Mouse (Mus musculus): ENCODE measurements at regions not wholly inside any gene's neighbourhood (a gene's known extent, or its start where the extent isn't known, plus 50 kb on each side); places are given as distances from the start of the nearest gene placed in this dataset.

DNA sequence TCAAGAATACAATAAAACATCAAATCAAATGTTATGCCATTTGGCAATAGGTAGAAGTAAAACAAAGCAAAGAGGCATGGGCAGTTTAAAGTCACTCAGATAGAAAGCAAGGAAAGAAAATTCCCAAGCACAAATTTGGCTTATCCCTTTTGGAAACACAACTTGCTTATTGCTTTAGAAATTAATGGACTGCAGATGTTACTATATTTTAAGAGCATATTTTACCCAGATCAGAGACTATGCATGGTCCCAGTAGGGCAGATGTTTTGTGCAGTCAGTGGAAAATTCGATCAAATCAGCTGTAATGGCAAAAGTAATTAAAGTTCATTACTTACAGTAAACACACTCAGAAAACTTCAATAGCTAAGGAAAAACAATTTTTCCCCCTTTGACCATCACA lies 245.9 kb downstream of the Rfpl4b start:
- Histone ChIP-seq H3K27me3 (ENCODE audit: control insufficient read depth, insufficient read depth, low read length) (no peaks in the 10 kb centered on the region), H3K4me1 (ENCODE audit: control insufficient read depth, insufficient read depth, low read length) (no peaks in the 10 kb centered on the region; the same call in 1 of the 2 replicates), H3K4me3 (replicated peaks; ENCODE audit: low read length) (no peak overlapping the region), H3K9ac (ENCODE audit: low read depth, low read length, severe bottlenecking) (no peak overlapping the region), H3K27ac (replicated peaks; ENCODE audit: low read depth, low read length) (no peak overlapping the region), H3K9me3 (ENCODE audit: control insufficient read depth, low read length) (no peaks in the 10 kb centered on the region), H3K36me3 (ENCODE audit: control insufficient read depth, insufficient read depth, low read length) (no peaks in the 10 kb centered on the region), H3K4me2 (replicated peaks; ENCODE audit: low read depth, low read length, severe bottlenecking) (no peak overlapping the region)
- 32% methylated on average over 1 of the region's 1 CpGs for WGBS
- no peak for TF ChIP-seq POLR2A (IDR thresholded peaks at IDR 0.05; ENCODE audit: borderline replicate concordance, extremely low read depth, insufficient read depth, insufficient read length)
- ATAC-seq (ENCODE audit: low FRiP score, low read depth) (0 out of 2 replicates have a peak, but pooled peaks have one; percentile 26), DNase-seq (ENCODE audit: low spot score) (peak; percentile 61)

- no peaks in the 10 kb centered on the region for H3K9me3 ChIP-seq (ENCODE audit: control insufficient read depth, low read length)
- H3K27me3 ChIP-seq (ENCODE audit: control insufficient read depth, insufficient read depth, low read length): no peaks in the 10 kb centered on the region
- peak; percentile 57; the same call in 1 of the 2 replicates for ATAC-seq (ENCODE audit: low FRiP score, low read depth)
- no peaks in the 10 kb centered on the region; the same call in 1 of the 2 replicates for H3K4me1 ChIP-seq (ENCODE audit: control insufficient read depth, insufficient read depth, low read length)
- no peak for TF ChIP-seq POLR2A (IDR thresholded peaks at IDR 0.05; ENCODE audit: borderline replicate concordance, extremely low read depth, insufficient read depth, insufficient read length)
- H3K9ac ChIP-seq (ENCODE audit: low read depth, low read length, severe bottlenecking): no peak overlapping the region
- H3K4me3 ChIP-seq (replicated peaks; ENCODE audit: low read length): no peak overlapping the region
- H3K4me2 ChIP-seq (replicated peaks; ENCODE audit: low read depth, low read length, severe bottlenecking): no peak overlapping the region
- H3K27ac ChIP-seq (replicated peaks; ENCODE audit: low read depth, low read length): no peak overlapping the region
- 57% methylated on average over 1 of the region's 1 CpGs for WGBS
- DNase-seq (ENCODE audit: low spot score): peak; percentile 86
- no peaks in the 10 kb centered on the region for H3K36me3 ChIP-seq (ENCODE audit: control insufficient read depth, insufficient read depth, low read length)
These were observed 247.9 kb downstream of the Rfpl4b start for GRCm38 (mm10) chr10:38573728-38574127.

GRCm38 (mm10) chr10:38573146-38573545 lies 248.4 kb downstream of the Rfpl4b start:
- Histone ChIP-seq H3K36me3 (ENCODE audit: control insufficient read depth, insufficient read depth, low read length) (no peaks in the 10 kb centered on the region), H3K9me3 (ENCODE audit: control insufficient read depth, low read length) (no peaks in the 10 kb centered on the region), H3K27me3 (ENCODE audit: control insufficient read depth, insufficient read depth, low read length) (no peaks in the 10 kb centered on the region), H3K4me2 (replicated peaks; ENCODE audit: low read depth, low read length, severe bottlenecking) (no peak overlapping the region), H3K4me1 (ENCODE audit: control insufficient read depth, insufficient read depth, low read length) (peaks cover 2% of the 10 kb centered on the region; the same call in 1 of the 2 replicates), H3K4me3 (replicated peaks; ENCODE audit: low read length) (no peak overlapping the region), H3K27ac (replicated peaks; ENCODE audit: low read depth, low read length) (no peak overlapping the region; the same call in 1 of the 2 replicates), H3K9ac (ENCODE audit: low read depth, low read length, severe bottlenecking) (no peak overlapping the region)
- no peak for TF ChIP-seq POLR2A (IDR thresholded peaks at IDR 0.05; ENCODE audit: borderline replicate concordance, extremely low read depth, insufficient read depth, insufficient read length)
- 61% methylated on average over 2 of the region's 2 CpGs for WGBS
- ATAC-seq (ENCODE audit: low FRiP score, low read depth) (no peak), DNase-seq (ENCODE audit: low spot score) (no peak)

DNA sequence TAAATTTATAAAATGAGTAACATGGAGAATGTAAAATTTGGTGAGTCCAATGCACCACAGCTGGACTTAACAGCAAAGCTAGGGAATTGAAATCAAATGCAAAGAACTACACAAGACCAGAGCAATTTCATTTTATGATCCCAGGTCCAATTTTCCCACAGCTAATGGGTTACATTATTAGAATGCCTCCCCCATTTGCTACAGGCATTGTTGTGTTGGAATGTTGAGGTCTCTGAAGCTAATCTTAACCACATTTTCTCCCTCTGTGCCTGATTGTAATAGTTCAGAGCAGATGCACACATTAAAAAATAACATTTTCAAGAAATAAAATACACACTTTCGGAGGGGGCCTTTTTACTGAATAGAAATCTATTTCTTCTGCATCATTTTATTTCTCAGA lies 254.3 kb downstream of the Rfpl4b start:
- DNase-seq (ENCODE audit: low spot score) (peak; percentile 71), ATAC-seq (ENCODE audit: low FRiP score, low read depth) (peak; percentile 68; the same call in 1 of the 2 replicates)

GRCm38 (mm10) chr10:38566361-38566760 lies 255.2 kb downstream of the Rfpl4b start:
- Histone ChIP-seq H3K9ac (ENCODE audit: low read depth, low read length, severe bottlenecking) (no peak overlapping the region), H3K27me3 (ENCODE audit: control insufficient read depth, insufficient read depth, low read length) (no peaks in the 10 kb centered on the region), H3K4me1 (ENCODE audit: control insufficient read depth, insufficient read depth, low read length) (peaks cover 4% of the 10 kb centered on the region; the same call in 1 of the 2 replicates), H3K4me3 (replicated peaks; ENCODE audit: low read length) (no peak overlapping the region), H3K27ac (replicated peaks; ENCODE audit: low read depth, low read length) (0 out of 2 replicates have a peak overlapping the region, but pooled peaks have one; percentile 39), H3K9me3 (ENCODE audit: control insufficient read depth, low read length) (no peaks in the 10 kb centered on the region), H3K4me2 (replicated peaks; ENCODE audit: low read depth, low read length, severe bottlenecking) (no peak overlapping the region), H3K36me3 (ENCODE audit: control insufficient read depth, insufficient read depth, low read length) (no peaks in the 10 kb centered on the region)
- ATAC-seq (ENCODE audit: low FRiP score, low read depth) (no peak; the same call in 1 of the 2 replicates), DNase-seq (ENCODE audit: low spot score) (peak; percentile 21)
- no peak for TF ChIP-seq POLR2A (IDR thresholded peaks at IDR 0.05; ENCODE audit: borderline replicate concordance, extremely low read depth, insufficient read depth, insufficient read length)
- WGBS: 8% methylated on average over 1 of the region's 1 CpGs

More for the DNA sequence above, 254.3 kb downstream of the Rfpl4b start:
- no peak overlapping the region for H3K4me2 ChIP-seq (replicated peaks; ENCODE audit: low read depth, low read length, severe bottlenecking)
- WGBS: 43% methylated on average over 1 of the region's 1 CpGs
- no peak overlapping the region for H3K9ac ChIP-seq (ENCODE audit: low read depth, low read length, severe bottlenecking)
- H3K36me3 ChIP-seq (ENCODE audit: control insufficient read depth, insufficient read depth, low read length): no peaks in the 10 kb centered on the region
- H3K27ac ChIP-seq (replicated peaks; ENCODE audit: low read depth, low read length): no peak overlapping the region
- no peaks in the 10 kb centered on the region for H3K9me3 ChIP-seq (ENCODE audit: control insufficient read depth, low read length)
- H3K4me1 ChIP-seq (ENCODE audit: control insufficient read depth, insufficient read depth, low read length): peaks cover 4% of the 10 kb centered on the region; the same call in 1 of the 2 replicates
- no peak for TF ChIP-seq POLR2A (IDR thresholded peaks at IDR 0.05; ENCODE audit: borderline replicate concordance, extremely low read depth, insufficient read depth, insufficient read length)
- H3K27me3 ChIP-seq (ENCODE audit: control insufficient read depth, insufficient read depth, low read length): no peaks in the 10 kb centered on the region
- H3K4me3 ChIP-seq (replicated peaks; ENCODE audit: low read length): no peak overlapping the region

Measured in limb, embryonic 14.5 days (tissue).